Mouse (Mus musculus): ENCODE results near the gene Hmgxb4. TPM values are rescaled to one million over a fixed set of nuclear protein-coding genes. Genes with fewer than 3 reads are reported as not detected.

The Hmgxb4 gene
- polyA plus RNA-seq, 1 experiment from 2014 or later, result 48.0 TPM

DNA sequence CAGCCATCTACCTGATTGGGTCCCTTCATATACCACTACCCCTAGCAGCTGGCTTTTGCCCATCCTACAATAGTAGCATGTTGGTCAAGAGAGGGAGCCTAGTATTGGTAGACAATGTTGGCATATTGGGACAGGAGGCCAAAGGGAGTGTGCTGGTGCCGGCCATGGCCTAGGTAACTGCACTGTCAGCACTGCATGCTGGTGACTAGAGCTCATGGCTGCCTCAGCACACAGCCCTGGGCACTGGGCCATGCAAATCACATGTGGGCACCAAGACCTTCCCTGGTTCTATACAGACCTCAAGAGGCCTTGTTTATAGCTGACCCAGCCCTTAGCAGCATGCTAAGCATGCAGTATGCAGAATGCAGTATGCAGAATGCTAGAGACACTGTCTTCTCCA, 77.1 kb downstream of the Hmgxb4 start:
- Histone ChIP-seq H3K4me2 (ENCODE audit: low read depth) (no peak overlapping the region), H3K4me1 (ENCODE audit: control insufficient read depth, insufficient read depth, low read length) (no peaks in the 10 kb centered on the region), H3K27me3 (ENCODE audit: control insufficient read depth, insufficient read depth, low read length) (no peaks in the 10 kb centered on the region), H3K27ac (ENCODE audit: low read depth, low read length) (no peak overlapping the region), H3K9ac (ENCODE audit: low read length) (no peak overlapping the region), H3K4me3 (ENCODE audit: low read depth, low read length) (no peak overlapping the region), H3K9me3 (ENCODE audit: control insufficient read depth, low read length) (no peaks in the 10 kb centered on the region), H3K36me3 (ENCODE audit: control insufficient read depth, insufficient read depth, low read length) (no peaks in the 10 kb centered on the region)
- DNase-seq (ENCODE audit: low spot score) (no peak), ATAC-seq (ENCODE audit: insufficient read depth, low FRiP score, low TSS enrichment) (no peak)
- 84% methylated on average over 1 of the region's 1 CpGs for WGBS

DNA sequence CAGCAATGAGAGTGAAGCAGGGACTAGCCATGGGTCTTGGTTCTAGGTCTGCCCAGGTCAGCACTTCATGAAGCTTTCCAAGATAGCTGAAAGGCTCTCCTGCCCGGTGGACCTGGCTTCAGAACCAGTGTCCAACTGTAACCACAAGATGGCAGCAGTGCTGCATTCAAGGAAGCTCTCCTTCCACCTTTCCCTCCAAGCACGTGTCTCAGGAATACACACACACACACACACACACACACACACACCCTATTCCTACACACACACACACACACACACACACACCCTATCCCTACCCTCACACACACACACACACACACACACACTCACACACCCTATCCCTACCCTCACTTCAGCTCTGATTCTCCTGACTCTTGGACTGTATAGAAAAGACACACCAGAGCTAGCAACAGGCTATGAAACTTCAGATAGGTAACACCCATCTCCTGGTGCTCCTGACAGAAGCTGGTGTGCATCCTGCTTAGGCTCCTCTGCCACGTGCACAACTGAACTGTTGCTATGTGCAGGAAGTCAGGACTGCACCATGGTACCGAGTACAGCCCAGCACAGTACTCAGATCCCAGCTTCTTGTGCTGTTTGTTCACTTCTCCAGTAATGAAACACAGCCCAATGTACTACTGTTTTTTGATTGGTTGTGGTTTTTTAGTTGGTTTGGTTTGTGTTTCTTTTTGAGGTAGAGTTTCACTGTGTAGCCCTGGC, 78.6 kb downstream of the Hmgxb4 start:
- peak; percentile 70 for ATAC-seq (ENCODE audit: insufficient read depth, low FRiP score, low TSS enrichment)
- no peaks in the 10 kb centered on the region for H3K36me3 ChIP-seq (ENCODE audit: control insufficient read depth, insufficient read depth, low read length)
- H3K27me3 ChIP-seq (ENCODE audit: control insufficient read depth, insufficient read depth, low read length), result no peaks in the 10 kb centered on the region
- no peak overlapping the region for H3K27ac ChIP-seq (ENCODE audit: low read depth, low read length)
- H3K4me3 ChIP-seq (ENCODE audit: low read depth, low read length), result no peak overlapping the region
- no peak overlapping the region for H3K9ac ChIP-seq (ENCODE audit: low read length)
- no peaks in the 10 kb centered on the region for H3K9me3 ChIP-seq (ENCODE audit: control insufficient read depth, low read length)
- no peaks in the 10 kb centered on the region for H3K4me1 ChIP-seq (ENCODE audit: control insufficient read depth, insufficient read depth, low read length)
- DNase-seq (ENCODE audit: low spot score), result peak; percentile 77
- H3K4me2 ChIP-seq (ENCODE audit: low read depth), result no peak overlapping the region
- WGBS, result 30% methylated on average over 4 of the region's 4 CpGs

DNA sequence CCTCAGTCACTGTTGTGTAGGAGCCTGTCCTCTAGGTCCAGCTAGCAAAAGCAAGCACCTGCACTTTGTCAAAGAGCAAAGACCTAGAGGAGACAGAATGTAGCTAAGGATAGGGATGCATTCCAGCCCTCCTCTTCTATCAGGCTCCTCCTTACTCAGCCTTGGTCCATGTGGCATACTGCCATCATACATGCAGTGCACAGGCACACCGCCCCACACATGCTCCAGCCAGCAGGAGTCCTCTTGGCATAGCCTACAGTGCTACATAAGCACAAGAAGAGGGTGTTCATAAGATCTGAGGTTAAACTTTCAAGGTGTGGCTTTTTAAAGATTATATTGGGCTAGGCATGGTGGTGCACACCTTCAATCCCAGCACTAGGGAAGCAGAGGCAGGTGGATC, 81.7 kb downstream of the Hmgxb4 start:
- Histone ChIP-seq H3K9me3 (ENCODE audit: control insufficient read depth, low read length) (no peaks in the 10 kb centered on the region), H3K27ac (ENCODE audit: low read depth, low read length) (no peak overlapping the region), H3K27me3 (ENCODE audit: control insufficient read depth, insufficient read depth, low read length) (no peaks in the 10 kb centered on the region), H3K36me3 (ENCODE audit: control insufficient read depth, insufficient read depth, low read length) (no peaks in the 10 kb centered on the region), H3K4me1 (ENCODE audit: control insufficient read depth, insufficient read depth, low read length) (no peaks in the 10 kb centered on the region), H3K4me2 (ENCODE audit: low read depth) (no peak overlapping the region), H3K9ac (ENCODE audit: low read length) (no peak overlapping the region), H3K4me3 (ENCODE audit: low read depth, low read length) (no peak overlapping the region)
- 90% methylated on average over 1 of the region's 1 CpGs for WGBS
- no peak for ATAC-seq (ENCODE audit: insufficient read depth, low FRiP score, low TSS enrichment)
- DNase-seq (ENCODE audit: low spot score), result no peak

DNA sequence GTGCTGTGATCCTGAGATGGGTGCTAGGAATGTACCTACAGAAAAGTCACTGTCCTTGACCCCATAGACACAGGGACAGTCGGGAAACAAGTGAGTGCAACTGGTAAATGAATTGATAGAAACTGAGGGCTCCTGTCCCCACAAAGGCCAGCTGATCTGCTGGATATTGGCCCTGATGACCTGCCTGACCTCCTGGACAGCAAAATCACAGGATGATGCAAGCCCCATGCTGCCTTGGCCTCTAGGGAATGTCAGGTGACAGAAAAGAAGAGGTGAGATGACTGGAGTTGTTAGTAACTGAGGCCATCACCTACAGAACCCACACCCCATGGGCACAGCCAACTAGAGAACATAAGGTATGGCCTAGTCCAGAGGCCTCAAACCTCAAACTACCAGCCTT, 85.1 kb downstream of the Hmgxb4 start:
- DNase-seq (ENCODE audit: low spot score) (no peak), ATAC-seq (ENCODE audit: insufficient read depth, low FRiP score, low TSS enrichment) (no peak)
- H3K9ac ChIP-seq (ENCODE audit: low read length), result no peak overlapping the region
- no peak overlapping the region for H3K27ac ChIP-seq (ENCODE audit: low read depth, low read length)
- no peaks in the 10 kb centered on the region for H3K9me3 ChIP-seq (ENCODE audit: control insufficient read depth, low read length)
- no peaks in the 10 kb centered on the region for H3K4me1 ChIP-seq (ENCODE audit: control insufficient read depth, insufficient read depth, low read length)
- H3K27me3 ChIP-seq (ENCODE audit: control insufficient read depth, insufficient read depth, low read length), result no peaks in the 10 kb centered on the region
- no peak overlapping the region for H3K4me3 ChIP-seq (ENCODE audit: low read depth, low read length)
- H3K36me3 ChIP-seq (ENCODE audit: control insufficient read depth, insufficient read depth, low read length), result no peaks in the 10 kb centered on the region
- 80% methylated on average over 1 of the region's 1 CpGs for WGBS
- no peak overlapping the region for H3K4me2 ChIP-seq (ENCODE audit: low read depth)

DNA sequence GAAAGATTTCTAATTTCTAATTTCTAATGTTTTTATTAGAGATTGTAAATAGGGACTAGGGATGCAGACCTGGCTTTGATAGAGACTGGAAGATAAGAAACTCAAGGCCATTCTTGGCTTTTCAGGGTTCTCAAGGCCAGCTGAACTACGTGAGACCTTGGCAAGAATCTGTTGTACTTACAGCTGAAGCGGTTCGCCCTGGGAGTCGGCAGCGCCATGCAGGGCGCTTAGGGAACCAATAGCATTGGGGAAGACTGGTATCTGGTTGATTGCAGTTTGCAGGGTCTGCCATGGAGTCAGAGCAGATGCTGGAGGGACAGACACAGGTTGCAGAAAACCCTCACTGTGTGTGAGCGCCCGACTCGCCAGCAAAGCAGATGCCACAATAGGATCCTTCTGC, 85.7 kb downstream of the Hmgxb4 start:
- no peaks in the 10 kb centered on the region for H3K4me1 ChIP-seq (ENCODE audit: control insufficient read depth, insufficient read depth, low read length)
- no peaks in the 10 kb centered on the region for H3K27me3 ChIP-seq (ENCODE audit: control insufficient read depth, insufficient read depth, low read length)
- no peak overlapping the region for H3K4me2 ChIP-seq (ENCODE audit: low read depth)
- H3K9me3 ChIP-seq (ENCODE audit: control insufficient read depth, low read length), result no peaks in the 10 kb centered on the region
- H3K36me3 ChIP-seq (ENCODE audit: control insufficient read depth, insufficient read depth, low read length), result no peaks in the 10 kb centered on the region
- DNase-seq (ENCODE audit: low spot score), result no peak
- H3K27ac ChIP-seq (ENCODE audit: low read depth, low read length), result no peak overlapping the region
- 94% methylated on average over 9 of the region's 9 CpGs for WGBS
- no peak for ATAC-seq (ENCODE audit: insufficient read depth, low FRiP score, low TSS enrichment)
- H3K9ac ChIP-seq (ENCODE audit: low read length), result no peak overlapping the region
- no peak overlapping the region for H3K4me3 ChIP-seq (ENCODE audit: low read depth, low read length)

Other genes with a start within 250 kb of the Hmgxb4 start
- gene Isx, start 120.2 kb upstream of the Hmgxb4 start, polyA plus RNA-seq (2014; fragmentation: Nextera tagmentation; extraction: Ambion mirVana), result not detected in 2 replicates
- gene Tom1, start 40.3 kb downstream of the Hmgxb4 start, polyA plus RNA-seq (2014; fragmentation: Nextera tagmentation; extraction: Ambion mirVana), result 31.1 and 38.6 TPM in 2 replicates
- 15.9 and 16.1 TPM in 2 replicates for gene Hmox1, start 100.3 kb downstream of the Hmgxb4 start, polyA plus RNA-seq (2014; fragmentation: Nextera tagmentation; extraction: Ambion mirVana)
- 193 and 204 TPM in 2 replicates for gene Mcm5, start 116.2 kb downstream of the Hmgxb4 start, polyA plus RNA-seq (2014; fragmentation: Nextera tagmentation; extraction: Ambion mirVana)
- 0.16 and 0.33 TPM in 2 replicates for gene Rasd2, start 220.6 kb downstream of the Hmgxb4 start, polyA plus RNA-seq (2014; fragmentation: Nextera tagmentation; extraction: Ambion mirVana)